Mouse (Mus musculus) cerebellum, adult 8-10 months (tissue): ENCODE results near the gene Col25a1.

Experiments
- DNase-seq: peaks from one replicate; pipeline ENCODE4 v3.0.0; 2022

The Col25a1 gene

DNA sequence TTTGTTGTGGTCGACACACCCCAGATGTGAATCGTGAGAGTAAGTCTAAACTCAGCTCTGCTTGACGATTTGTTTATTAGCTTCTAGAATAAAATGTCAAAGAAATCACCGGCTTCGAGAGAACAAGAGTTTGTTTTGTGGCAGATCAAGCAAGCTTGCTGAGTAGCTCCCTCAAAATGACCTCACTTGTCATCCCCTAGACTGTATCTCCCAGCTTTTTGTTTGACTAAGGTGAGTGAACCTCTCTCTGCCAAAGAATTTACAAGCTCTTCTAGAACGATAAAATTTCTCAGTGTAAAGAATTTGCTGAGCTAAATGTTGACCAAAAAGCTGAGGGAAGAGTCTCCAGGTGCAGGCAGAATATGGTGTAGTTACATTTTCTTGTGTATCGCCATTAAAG lies 125.3 kb downstream of the Col25a1 start:
- no peak for DNase-seq

DNA sequence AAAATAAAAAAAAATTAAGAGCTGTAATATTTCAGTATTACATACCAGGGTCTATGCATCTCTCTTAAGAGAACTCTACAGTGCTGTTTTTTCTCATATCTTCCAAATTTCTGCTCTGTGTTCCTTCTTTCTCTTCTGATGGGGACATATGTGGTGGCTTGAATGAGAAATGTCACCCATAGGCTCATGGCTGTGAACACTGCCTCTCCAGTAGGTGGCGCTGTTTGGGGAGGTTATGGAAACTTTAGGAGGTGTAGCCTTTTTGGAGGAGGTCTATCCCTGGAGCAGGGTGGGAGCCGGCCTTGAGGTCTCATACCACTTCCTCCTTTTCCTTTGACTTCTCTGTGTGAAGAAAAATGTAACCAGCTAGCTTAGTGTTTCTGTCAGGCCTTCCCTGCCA lies 128.4 kb downstream of the Col25a1 start:
- DNase-seq: no peak

DNA sequence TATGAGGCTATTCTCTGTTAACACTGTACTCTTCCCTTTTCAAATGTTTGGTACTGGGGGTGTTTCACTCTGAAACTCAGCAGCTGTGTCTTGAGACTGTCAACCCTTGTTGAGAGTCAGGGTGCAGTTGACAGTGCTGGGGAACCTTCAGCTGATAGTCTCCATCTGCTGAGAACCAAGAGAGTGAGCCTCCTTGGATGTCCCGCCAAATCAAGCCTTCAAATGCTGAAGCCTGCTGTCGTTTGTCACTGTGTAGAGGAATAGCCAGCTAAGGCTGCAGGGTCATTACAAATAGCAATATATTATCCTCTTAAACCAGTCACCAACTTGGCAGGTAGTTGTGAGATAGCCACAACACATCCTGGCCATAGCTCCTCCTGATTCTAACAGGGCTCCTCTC lies 129.0 kb downstream of the Col25a1 start:
- DNase-seq: no peak

DNA sequence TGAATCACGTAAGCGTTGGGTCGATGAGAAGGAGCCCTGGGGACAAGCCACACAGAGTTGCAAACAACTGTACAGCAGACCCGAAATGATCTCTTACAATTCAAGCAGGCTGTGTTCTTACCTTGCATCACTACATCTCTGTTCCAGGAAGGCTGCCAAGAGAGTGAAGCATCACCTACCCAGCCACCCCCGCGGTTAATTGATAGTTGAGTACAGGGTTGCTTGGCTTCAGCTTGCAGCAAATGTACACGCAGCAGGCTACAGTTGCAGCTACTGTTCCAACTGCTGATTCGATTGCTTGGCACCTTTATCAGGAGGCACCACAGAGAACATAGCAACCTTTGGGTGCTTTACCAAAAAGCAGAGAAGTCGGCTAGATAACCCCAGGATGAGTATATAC lies 133.8 kb downstream of the Col25a1 start:
- no peak for DNase-seq

DNA sequence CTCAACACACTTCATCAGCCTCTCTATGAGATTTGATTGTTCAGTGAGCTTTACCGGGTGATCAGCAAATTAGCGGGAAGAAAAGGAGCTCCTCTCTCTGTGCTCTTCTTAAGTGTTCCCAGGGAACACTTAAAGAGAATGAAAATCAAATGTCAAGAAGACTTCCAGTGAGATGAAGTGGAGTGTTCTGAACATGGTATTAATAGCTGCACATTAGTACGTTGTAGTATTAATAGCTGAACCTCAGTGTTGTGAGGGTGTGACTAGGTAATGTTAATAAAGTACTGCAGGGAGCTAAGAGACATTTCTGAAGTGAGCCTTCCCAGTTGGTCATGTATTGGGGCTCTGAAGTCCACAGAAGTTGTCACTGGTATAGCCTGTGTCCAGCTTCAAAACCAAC lies 139.2 kb downstream of the Col25a1 start:
- no peak for DNase-seq

DNA sequence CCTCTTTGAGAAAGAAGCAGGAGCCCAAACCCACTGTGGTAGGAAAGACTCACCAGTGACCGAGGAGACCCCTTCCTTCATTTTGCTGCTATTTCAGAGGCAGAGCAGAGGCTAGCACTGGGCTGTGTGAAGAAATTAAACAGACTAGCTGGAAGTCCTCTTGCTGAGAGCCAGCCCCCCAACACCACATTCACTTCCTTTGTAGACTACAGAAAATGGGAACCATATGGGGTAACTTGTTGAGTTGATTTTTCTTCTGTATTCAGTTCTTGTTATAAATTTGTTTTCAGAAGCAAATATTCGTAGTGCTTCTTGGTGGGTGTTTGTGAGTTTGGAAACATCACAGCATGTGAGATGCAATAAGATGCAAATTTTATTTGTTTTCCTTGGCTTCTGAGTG lies 142.6 kb downstream of the Col25a1 start:
- DNase-seq: no peak

DNA sequence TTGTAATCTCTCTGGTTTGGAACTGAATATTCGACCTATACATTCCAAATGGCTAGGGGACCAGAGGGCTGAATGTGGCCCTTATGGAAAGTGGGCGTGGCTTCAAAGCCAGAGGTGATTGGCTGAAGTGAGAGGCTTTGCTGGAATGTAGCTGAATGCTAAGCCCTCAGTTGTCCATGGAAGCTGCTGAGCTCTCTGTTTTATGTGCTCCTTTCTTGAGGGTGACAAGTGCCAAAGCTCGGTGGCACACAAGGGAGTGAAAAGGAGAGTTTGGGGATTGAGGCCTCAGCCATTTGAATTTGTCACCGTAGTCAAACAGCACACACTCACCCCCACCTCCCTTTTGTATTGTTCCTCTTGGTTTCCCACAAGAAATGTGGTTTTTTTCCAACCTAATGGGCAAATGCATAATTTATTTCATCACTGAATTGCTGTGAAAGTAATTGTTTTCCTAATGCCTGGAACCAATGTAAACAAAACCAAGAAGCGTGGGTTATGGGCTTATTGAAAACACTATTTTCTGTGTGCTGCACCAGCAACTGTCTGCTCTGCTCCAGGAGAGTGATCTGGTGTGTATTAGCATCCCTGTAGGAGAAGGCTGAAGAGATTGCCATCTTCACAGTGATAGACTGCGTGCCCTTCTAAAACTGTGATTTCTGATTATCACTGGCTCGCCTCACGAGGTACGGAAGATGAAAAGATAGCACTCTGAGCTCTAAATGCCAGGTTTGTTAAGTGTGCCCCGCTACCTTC lies 147.2 kb downstream of the Col25a1 start:
- DNase-seq: no peak

DNA sequence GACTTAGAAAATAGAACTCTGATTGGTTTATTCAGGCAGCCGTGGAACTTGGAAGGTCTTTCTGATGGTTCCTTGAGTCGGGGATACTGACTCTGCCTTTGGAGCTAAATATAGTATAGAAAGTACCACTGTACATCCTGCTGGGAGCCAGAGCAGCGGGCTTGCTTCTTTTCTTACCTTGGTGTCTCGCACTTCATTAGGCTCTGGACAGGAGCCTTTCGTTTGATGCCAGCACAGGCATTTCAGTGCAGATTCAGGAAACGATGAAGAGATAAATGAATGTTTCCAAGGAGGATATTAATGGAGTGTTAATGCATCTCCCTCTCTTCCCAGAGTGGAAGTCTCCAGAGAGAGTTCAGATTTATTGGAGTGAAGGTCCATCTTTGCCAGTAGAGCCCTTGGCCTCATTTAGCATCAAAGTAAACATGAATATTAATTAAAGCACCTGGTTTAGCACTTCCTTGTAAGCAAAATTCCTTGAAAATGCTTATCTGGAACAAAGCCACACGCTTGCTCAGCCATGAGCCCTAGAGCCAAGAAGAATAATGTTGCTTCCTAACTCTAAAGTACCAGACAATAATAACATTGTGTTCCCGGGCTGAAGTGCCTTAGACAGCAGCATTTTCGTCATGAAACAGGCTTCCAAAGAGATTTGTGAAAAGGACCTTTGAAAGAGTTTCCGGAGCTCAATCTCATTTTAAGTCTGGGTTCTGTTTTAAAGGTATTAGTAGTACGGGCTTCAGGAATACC lies 151.9 kb downstream of the Col25a1 start:
- no peak for DNase-seq

DNA sequence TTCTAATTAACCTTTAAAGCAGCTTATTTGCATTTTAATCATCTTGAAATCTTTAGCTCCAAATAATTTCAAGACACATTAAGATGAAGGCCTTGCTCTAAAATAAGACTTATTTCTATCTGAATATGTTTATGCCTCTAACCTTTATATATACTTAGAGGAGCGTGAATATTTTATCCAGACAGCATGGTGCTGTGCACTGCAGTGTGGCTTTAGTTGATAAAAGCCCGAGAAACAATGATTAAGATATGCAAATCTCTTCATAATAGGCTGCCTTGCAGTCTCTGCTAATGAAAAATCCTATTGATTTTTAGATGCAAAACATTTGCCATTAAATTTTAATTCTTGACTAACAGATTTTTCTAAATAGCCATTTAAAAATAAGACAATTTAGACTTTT lies 156.8 kb downstream of the Col25a1 start:
- DNase-seq: no peak

DNA sequence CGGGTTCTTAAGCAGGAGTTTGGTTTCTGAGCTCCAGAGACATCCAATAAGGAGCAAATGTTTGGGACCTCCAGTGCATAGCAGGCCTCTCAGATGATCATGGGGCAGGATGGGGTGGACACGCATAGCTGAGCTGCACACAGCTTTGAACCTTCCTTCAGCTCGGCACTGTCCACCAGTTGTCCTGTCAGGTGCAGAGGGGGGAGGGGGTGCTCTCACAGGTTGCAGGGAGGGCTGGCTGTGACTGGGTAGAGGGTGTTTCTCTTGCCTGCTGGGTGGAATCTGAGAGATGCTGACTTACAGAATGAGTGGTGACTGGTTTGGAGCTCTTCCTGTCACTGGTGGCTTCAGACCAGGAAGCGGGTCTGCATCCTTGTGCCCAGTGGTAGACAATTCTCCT lies 157.5 kb downstream of the Col25a1 start:
- no peak for DNase-seq

DNA sequence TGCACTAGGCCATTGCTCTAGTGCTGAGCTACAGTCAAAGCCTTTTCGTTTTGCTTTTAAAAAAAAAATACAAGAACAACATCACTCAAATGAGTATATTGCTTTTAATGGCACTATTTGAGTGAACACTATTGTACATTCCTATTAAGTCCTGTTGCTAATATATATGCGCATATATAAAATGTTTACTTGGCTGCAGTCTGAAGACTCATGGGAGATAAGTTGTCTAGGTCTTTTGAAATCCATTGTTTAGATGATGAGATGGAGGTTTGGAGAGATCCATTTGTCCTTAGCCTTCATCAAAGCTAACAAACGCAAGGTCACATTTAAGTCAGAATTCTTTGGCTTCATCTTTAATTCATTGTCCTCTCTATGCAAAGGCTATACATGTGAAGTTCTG lies 157.9 kb downstream of the Col25a1 start:
- DNase-seq: no peak

DNA sequence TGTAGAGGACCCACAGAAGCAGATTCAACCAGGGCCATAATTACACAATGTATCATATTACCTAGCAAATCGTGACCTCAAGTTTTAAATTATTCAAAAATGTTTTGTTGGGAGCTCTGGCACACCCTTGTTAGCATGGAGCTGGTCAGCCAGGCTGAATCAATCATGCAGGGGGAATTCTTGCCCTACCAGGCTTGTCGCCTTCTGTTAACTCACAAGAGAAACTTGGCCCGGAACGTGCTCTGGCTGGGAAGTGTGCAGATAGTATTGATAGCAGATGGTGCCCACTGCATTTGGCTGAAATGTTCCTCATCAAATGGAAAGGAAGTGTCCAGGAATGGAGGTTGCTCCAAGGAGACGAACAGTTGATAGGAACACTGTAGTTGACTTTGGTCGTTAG lies 158.9 kb downstream of the Col25a1 start:
- no peak for DNase-seq

DNA sequence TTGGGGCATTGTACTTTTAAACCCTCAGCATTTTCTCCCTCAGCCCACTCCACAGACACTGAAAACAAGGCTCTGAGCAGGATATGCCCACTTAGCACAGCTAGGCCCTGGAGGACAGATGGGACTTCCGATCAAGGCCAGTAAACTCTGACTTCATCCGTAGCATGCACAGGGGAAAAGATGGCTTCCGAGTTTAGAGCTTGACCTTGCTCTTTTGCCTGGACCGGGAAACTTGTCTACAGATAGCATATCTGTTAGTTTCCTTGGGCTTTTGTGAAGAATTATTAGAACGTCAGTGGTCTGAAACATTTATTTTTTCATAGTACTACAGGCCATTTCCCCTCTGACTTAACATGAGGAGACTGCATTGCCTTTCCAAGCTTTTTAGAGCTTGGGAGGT lies 159.4 kb downstream of the Col25a1 start:
- no peak for DNase-seq

DNA sequence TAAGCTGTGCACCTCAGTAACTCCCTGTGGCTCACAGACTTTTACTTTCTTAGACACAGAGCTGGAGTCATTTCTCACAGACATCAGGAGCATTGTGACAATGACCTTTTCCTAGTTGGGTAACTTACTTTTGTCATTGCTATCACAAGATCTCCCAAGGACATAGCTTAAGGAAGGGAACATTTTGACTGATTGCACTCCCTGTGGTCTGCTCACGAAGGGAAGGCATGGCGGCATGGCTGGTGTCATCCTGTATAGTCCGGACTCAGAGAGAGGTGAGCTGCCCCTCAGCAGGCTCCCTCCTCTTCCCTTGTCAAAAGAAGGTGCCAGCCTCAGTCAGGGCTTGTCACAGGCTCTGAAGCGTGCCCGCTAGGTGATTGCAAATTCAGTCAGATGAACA lies 160.6 kb downstream of the Col25a1 start:
- no peak for DNase-seq

DNA sequence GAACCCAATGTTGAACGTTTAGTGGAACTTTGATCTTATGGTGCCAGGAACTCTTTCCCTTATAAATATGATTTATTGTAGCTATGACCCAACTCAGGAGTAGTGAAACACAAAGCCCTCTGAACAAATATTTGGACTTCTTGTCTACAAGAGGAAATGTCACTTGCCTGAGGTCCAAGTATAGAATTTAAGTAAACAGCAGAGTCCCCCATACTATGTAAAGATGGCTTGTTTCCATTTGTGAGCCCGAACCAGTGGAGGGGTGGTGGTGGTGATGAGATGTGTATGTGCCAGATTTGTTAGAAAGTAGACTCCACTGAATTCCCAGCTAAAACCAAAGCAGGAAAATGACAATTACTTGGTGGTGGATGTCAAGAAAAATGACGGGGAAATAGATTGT lies 169.2 kb downstream of the Col25a1 start:
- DNase-seq: no peak

DNA sequence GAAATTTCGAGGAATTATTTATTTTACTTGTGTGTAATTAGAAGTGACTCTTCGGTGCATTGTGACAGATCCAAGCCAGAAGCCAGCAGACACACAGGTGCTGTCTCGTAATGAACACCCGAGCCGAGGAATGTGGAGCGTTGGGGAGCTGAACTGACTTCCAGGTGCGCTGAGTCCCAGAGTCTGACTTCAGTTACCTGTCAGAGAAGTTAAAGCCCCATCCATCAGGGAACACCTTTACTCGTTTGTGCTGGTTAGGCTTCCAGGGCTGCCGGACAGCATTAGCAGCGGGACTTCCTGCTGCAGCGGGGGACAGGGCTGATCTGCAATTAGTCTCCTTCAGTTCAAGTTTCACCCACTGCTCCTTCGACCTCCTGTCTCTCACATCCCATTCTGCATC lies 172.3 kb downstream of the Col25a1 start:
- DNase-seq: no peak

DNA sequence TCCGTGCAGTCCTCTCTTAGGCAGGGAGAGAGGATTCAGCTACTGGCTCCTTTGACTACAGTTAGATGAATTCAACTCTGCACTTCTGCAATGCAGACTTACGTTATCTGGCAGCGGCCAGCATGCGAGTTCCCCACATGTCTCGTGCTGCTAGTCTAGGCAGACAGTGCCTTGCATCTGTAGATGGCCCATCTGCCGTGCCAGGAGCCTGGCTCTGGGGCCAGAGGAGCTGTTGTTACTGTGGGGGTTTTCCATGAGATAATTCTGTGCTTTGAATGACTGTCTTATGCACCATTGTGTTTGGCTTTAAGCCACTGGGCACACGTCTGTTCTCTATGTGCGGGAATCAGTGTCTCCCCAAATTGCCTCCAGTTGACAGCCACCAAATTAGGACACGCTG lies 173.5 kb downstream of the Col25a1 start:
- no peak for DNase-seq

DNA sequence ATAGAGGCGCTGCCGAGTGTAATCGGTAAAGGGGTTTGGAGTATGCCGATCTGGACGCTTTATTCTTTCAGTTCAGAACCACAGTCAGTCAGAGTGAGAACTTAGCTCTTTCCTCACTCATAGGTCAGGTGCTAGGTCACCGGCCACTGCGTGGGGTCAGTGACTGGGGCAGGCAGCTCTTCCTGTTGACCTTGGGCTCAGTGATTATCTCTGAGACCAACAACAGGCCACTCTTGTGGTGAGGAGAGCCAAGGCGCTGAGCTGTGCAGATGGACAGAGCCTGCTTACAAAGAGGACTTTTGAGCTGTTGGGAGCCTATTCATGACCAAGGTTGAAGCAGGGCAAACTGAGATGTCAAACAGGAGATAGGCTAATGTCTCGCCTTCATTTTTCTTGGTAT lies 174.4 kb downstream of the Col25a1 start:
- DNase-seq: no peak

DNA sequence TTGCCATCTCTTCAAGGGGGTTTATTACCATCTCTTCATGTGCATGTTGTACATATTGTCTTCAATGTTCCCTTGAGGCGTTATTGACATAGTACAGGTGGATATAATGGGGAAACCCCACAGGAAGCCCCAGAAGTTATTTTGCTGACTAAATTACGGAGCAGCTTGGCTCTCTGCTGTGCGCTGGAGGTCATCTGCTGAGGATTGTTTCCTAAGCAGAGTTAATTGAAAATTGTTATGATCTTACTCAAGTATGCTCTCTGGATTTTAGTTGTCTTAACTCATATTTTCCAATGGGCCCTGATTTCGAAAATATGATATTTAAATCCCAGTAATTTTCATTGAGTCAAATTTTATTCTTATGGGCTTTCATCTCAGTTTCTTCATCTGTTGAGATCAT lies 178.0 kb downstream of the Col25a1 start:
- DNase-seq: no peak

DNA sequence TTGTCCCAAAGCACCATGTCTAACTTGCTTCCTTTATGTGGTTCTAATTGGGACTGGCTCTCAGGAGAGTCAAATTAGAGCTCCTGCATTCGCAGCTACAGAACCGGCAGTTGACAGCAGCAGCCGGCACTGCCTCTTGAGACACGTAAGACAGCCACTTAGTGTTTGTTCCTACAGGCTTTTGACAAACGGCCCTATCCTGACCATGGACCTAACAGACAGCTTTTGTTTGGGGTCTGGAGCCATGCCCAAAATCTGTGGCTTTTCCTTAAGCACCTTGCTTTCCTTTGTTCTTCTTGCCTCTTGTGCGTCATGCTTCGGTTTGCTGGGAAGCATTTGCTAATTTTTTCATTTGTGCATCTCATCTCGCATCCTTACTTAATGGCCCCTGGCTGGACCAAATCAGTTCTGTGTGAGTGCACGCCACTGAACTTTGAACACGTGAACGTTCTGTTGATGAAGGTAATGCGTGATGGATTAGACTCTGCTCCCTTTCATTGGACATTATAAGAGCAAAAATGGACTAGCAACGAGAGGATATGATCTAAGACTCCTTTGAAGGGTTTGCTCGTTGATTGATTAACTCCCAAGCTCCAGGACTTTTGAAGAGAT lies 179.5 kb downstream of the Col25a1 start:
- no peak for DNase-seq

DNA sequence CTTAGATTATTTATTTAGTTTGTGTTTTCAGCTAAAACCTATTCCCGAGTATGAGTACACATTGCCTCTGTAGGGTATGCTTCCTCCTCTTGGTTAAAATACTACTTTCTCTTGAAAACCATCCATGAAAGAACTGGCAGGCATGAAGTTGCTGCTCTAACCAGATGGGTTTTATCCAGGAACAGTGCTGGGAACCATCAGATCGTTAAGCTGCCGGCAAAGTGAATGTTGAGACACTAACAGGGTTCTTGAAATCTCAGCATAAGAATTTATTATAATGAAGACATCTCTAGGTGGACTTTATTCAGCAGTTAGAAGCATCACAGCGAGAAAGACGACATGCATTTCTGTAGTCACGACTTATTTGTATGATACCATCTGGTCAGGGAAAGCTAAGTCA lies 181.9 kb downstream of the Col25a1 start:
- no peak for DNase-seq

DNA sequence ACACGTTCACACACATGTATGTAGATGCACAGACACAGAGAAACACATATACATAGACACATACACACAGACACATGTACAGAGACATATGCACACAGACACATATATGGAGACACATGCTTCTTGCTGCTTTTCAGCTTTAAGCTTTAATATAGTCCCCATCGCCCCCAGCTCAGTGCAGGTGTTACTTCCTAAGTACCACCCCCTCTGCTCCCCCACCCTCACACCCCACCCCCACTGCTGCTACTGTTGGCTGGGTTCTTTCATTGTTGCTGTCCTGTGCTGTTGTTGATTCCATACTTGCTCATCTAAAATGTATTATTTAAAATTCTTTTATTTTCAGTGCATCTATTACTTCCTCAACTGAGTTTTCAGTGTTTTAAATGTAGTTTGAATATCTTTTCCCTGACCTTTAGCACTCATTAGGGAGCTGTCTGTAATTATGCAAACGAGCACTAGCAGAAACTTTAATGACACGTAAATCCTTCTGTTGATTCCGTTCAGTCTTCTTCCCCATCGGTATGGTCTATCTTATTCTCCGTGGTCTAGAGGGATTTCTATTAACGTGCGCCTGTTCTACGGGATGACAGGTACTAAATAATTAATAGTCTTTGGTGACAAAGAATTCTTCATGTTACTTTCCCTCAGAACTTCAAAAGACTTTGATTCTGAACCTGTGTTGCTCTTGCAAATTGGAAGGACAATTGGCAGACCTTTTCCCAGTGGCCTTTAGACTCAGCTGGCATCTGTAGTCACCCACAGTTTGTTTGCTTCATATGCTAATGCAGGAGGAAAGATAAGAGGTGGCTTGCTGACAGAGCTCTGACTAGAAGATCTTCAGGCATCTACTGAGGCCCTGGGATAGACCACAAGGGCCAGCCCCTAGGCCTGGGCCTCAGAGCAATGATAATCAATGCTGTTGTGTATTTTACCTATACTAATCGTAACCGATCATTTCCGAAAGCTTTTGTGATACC lies 196.0 kb downstream of the Col25a1 start:
- DNase-seq: no peak

DNA sequence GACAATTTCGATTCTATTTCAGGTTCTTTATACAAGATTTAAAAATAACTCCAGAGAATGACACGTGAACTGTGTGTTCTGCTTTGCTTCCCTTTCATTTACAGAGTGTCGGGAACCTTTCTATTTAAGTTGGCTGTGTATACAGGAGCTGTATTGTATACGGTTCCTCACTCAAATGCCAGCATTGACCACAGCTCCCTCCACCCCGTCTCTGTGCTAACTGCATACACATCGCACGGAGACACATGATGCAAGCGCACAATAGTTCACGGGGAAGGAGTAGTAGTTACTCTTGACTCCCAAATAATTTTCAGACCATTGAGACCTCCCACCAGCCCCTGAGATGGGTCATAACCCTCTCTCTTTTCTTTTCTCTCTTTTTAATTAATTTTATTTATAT lies 197.6 kb downstream of the Col25a1 start:
- DNase-seq: no peak
